Mouse (Mus musculus): ENCODE data around the gene Pmf1. TPM values are rescaled to one million over a fixed set of nuclear protein-coding genes. Genes with fewer than 3 reads are reported as not detected.
"Not testable (repeated sequence)": the region's sequence is repeated elsewhere in the genome, so short reads cannot be mapped to it uniquely, and the experiment has no call there.

Gene Pmf1
- polyA plus RNA-seq, 1 experiment: 73.6 TPM

DNA sequence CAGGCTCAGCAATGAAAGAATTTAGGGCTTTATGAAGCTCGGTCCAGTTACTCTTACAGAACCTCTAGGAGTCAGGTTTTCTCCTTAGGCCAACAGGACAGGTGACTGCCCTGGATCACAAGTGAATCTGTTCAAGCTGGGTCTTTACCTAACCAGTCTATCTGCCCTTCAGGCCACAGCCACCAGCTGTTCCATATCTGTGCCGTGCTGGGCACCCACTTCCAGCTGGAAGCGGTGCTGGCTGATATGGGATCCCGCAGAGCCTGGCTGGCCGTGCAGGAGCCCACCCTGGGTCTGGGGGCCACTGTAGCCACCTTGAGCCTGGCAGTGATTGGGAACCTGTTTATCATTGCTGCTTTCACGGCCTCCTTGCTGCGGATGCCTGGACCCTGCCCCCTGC is 42.6 kb downstream of the Pmf1 start:
- Histone ChIP-seq H3K4me1 (peaks cover 13% of the 10 kb centered on the region), H3K36me3 (replicated peaks; ENCODE audit: low read length) (peaks cover 14% of the 10 kb centered on the region), H3K9me3 (peaks cover 46% of the 10 kb centered on the region), H3K27me3 (replicated peaks) (peaks cover 41% of the 10 kb centered on the region)
- not testable (repeated sequence) for H3K4me3 ChIP-seq (replicated peaks)

DNA sequence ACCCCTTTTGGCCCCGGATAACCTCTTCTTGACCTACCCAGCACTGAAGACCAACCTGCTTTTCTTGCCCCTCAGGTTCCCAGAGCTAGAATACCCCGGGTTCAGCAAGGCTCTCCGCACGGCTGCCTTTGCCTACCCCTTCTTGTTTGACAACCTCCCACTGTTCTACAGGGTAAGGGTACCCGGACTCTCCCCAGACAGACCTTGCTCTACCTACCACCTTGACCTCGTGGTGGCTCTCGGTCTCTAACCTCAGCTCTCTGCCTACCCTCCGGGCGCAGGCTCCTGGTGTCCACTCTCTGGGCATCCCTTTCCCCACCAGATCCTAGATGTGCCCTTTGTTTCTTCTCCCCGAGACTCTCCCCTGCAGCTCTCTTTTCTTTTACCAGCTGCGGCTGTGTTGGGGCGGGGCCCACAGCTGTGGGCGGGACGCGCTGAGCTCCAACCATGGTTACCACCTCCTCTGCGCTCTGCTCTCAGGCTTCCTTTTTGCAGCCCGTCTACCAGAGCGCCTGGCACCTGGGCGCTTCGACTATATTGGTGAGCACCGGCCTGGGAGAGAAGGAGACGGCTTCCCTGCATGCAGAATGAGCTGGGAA is 43.2 kb downstream of the Pmf1 start:
- H3K36me3 ChIP-seq (replicated peaks; ENCODE audit: low read length): peaks cover 20% of the 10 kb centered on the region
- peaks cover 13% of the 10 kb centered on the region for H3K4me1 ChIP-seq
- H3K4me3 ChIP-seq (replicated peaks): not testable (repeated sequence)
- H3K9me3 ChIP-seq: peaks cover 41% of the 10 kb centered on the region
- peaks cover 41% of the 10 kb centered on the region for H3K27me3 ChIP-seq (replicated peaks)

DNA sequence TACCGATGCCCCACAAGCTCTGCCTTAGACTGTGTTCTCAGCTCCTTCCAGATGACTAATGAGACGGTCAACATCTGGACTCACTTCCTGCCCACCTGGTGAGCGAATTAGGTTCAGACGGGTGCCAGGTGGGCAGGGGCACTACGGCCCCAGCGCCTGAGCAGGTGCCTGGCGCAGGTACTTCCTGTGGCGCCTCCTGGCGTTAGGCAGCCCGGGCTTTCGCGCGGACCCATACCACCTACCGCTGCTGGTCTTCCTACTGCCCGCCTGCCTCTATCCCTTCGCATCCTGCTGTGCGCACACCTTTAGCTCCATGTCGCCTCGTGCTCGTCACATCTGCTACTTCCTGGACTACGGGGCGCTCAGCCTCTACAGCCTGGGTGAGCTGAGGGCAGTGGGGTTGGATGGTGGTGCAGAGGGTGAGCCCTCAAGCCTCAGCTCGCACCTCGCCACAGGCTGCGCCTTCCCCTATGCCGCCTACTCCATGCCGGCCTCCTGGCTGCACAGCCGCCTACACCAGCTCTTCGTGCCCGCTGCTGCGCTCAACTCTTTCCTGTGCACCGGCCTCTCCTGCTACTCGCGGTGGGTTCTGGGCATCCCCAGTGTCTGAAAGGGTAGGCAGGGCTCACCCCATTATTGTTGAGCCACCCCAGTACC is 44.3 kb downstream of the Pmf1 start:
- Histone ChIP-seq H3K9me3 (peaks cover 31% of the 10 kb centered on the region), H3K36me3 (replicated peaks; ENCODE audit: low read length) (peaks cover 31% of the 10 kb centered on the region), H3K4me1 (peaks cover 15% of the 10 kb centered on the region), H3K27me3 (replicated peaks) (peaks cover 35% of the 10 kb centered on the region), H3K4me3 (replicated peaks) (peak overlapping the region; percentile 62)
- TF ChIP-seq FLI1 (IDR thresholded peaks at IDR 0.05; ENCODE audit: low read length) (no peak), GATA1 (IDR thresholded peaks at IDR 0.05; ENCODE audit: borderline replicate concordance, low read length) (no peak)

DNA sequence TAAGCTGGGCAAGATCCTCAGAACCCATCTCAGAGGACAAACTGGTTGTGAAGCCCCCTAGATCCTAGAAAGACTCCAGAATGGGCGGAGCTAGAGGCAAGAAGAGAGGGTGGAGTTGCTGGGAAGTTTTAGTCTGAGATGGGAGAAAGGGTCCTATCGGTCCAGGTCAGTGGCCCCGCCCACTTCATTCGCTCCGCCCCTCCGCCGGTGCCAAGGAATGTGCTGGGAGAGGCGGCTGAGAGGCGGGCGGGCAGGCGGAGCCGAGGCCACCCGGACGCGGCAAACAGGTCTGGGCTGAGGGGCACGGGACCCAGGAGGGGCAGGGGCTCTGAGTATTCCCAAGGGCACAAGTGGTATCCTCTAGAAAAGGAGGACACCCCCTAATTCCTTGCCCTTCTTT is 45.8 kb downstream of the Pmf1 start, which contains the start of gene Paqr6:
Gene Paqr6, plus strand, starts transcription at position 248 of the 400 bp plus-strand sequence.
- Histone ChIP-seq H3K9me3 (peaks cover 16% of the 10 kb centered on the region), H3K27me3 (replicated peaks) (peaks cover 28% of the 10 kb centered on the region), H3K4me1 (peaks cover 20% of the 10 kb centered on the region), H3K36me3 (replicated peaks; ENCODE audit: low read length) (peaks cover 45% of the 10 kb centered on the region), H3K4me3 (replicated peaks) (no peak within 1 kb of the TSS)
- TF ChIP-seq FLI1 (IDR thresholded peaks at IDR 0.05; ENCODE audit: low read length): no peak
- no peak for TF ChIP-seq GATA1 (IDR thresholded peaks at IDR 0.05; ENCODE audit: borderline replicate concordance, low read length)

DNA sequence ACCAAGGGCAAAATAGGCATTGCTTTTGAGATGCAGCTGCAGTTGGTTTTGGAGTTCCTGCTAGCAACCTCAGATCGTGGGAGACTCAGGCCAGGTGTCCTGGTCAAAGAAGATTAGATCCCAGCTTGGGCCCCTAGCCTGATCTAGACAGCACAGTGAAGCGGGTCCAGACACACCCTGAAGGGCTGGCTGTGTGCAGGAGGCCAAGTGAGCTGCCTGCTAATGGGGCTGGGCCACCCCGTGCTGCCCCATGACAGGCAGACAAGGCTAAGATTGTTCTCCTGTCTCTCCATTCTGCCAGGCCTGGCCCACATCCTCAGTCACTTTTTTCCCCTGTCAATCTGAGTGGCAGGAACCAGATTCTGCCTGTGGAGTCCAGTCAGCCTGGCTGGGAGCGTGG is 46.4 kb downstream of the Pmf1 start:
- TF ChIP-seq GATA1 (IDR thresholded peaks at IDR 0.05; ENCODE audit: borderline replicate concordance, low read length): no peak
- no peak for TF ChIP-seq FLI1 (IDR thresholded peaks at IDR 0.05; ENCODE audit: low read length)
- peaks cover 9% of the 10 kb centered on the region for H3K9me3 ChIP-seq
- peaks cover 26% of the 10 kb centered on the region for H3K27me3 ChIP-seq (replicated peaks)
- H3K36me3 ChIP-seq (replicated peaks; ENCODE audit: low read length): peaks cover 52% of the 10 kb centered on the region
- no peak overlapping the region for H3K4me3 ChIP-seq (replicated peaks)
- H3K4me1 ChIP-seq: peaks cover 20% of the 10 kb centered on the region

DNA sequence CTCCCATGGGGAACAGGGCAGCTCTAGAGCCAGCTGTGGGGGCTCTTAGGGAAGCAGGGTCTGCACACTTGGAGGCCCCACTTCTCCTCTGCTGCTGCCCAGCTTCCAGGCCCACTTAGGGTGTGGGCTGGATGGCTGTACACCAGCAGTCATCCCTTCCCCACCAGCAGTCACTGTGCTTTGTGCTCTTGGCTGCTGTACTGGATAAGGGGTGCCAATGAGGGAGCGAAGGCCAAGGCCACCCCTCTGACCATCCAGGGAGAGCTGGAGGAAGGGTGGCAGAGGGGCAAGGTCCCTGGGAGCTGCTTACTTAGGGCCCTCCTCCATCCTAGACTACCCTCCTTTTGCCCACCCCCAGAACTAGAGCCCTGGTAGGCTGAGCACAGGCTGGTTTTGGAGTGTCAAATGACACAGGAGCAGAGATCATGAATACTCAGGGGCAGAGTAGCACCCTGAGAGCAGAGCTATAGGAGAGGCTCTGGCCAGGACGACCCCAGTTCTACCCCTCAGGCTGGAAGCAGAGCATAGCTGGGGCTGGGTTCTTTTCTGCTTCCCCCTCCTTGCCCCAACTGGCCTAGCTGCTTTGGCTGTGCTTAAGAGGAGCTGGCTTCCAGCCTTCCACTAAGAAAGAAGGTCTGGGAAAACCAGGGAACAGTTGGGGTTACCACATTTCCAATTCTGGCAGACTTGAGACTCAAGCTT is 48.4 kb downstream of the Pmf1 start:
- TF ChIP-seq GATA1 (IDR thresholded peaks at IDR 0.05; ENCODE audit: borderline replicate concordance, low read length): no peak
- TF ChIP-seq FLI1 (IDR thresholded peaks at IDR 0.05; ENCODE audit: low read length): no peak
- Histone ChIP-seq H3K9me3 (peaks cover 7% of the 10 kb centered on the region), H3K4me1 (peaks cover 25% of the 10 kb centered on the region), H3K27me3 (replicated peaks) (peaks cover 21% of the 10 kb centered on the region), H3K4me3 (replicated peaks) (no peak overlapping the region), H3K36me3 (replicated peaks; ENCODE audit: low read length) (peaks cover 70% of the 10 kb centered on the region)

DNA sequence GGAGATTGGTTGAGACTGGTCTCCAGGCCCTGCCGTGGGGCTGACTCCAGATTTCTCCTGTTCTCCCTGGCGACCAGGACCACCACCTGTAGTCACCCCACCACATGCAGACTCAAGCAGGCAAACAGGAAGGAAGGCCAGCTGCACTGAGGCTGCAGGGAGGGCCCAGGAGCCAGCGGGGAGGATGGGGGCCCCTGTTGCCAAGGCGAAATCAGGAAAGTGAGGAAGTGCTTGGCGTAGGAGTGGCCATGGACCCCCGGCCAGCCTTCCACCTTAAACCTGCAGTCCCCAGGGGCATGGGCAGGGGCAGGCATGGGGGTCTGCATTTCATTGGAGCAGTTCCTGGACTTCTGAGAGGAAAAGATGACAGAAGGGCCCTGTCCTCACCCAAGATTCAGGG is 49.0 kb downstream of the Pmf1 start:
- Histone ChIP-seq H3K4me1 (peaks cover 30% of the 10 kb centered on the region), H3K36me3 (replicated peaks; ENCODE audit: low read length) (peaks cover 77% of the 10 kb centered on the region), H3K4me3 (replicated peaks) (no peak overlapping the region), H3K9me3 (peaks cover 7% of the 10 kb centered on the region), H3K27me3 (replicated peaks) (peaks cover 19% of the 10 kb centered on the region)
- no peak for TF ChIP-seq GATA1 (IDR thresholded peaks at IDR 0.05; ENCODE audit: borderline replicate concordance, low read length)
- TF ChIP-seq FLI1 (IDR thresholded peaks at IDR 0.05; ENCODE audit: low read length): no peak

DNA sequence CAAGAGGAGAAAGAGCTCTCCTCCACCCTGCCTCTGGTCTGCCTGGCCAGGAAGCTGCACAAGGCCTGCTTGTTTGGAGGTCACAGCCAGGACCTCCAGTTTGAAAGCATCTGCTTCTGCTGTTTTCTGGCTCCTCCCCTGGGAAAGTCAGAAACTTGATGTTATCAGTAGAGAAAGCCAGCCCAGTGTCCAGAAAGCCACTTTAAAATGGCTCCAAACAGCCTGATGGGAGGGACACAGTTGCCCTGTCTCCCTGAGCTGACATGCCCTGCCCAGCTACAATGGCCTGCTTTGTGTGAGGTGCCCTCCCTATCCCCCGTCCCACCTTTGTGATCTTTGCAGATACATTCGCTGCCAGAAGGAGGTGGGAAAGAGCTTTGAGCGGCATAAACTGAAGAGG is 50.1 kb downstream of the Pmf1 start:
- peaks cover 35% of the 10 kb centered on the region for H3K4me1 ChIP-seq
- H3K4me3 ChIP-seq (replicated peaks): no peak overlapping the region
- H3K36me3 ChIP-seq (replicated peaks; ENCODE audit: low read length): peaks cover 88% of the 10 kb centered on the region
- H3K9me3 ChIP-seq: no peaks in the 10 kb centered on the region
- no peak for TF ChIP-seq FLI1 (IDR thresholded peaks at IDR 0.05; ENCODE audit: low read length)
- TF ChIP-seq GATA1 (IDR thresholded peaks at IDR 0.05; ENCODE audit: borderline replicate concordance, low read length): no peak
- H3K27me3 ChIP-seq (replicated peaks): peaks cover 9% of the 10 kb centered on the region

DNA sequence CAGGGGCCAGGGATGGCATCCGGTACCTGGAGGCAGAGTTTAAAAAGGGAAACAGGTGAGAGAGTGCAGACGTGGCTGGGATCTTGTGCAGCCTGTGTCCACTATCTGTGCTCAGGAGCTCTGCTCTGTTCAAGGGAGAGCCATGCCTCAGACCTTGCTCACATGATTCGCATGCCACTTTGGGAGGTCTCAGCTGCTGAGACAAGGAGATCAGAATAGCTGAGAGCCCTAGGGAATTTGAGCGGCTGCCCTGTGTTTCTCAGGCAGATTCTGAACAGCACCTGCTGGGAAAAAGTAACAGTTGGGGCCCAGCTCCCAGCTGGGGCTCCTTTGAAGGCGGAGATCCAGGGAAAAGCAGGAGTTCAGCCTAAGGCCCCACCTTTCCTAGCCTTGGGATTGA is 50.5 kb downstream of the Pmf1 start:
- Histone ChIP-seq H3K36me3 (replicated peaks; ENCODE audit: low read length) (peaks cover 92% of the 10 kb centered on the region), H3K4me1 (peaks cover 35% of the 10 kb centered on the region), H3K4me3 (replicated peaks) (no peak overlapping the region), H3K27me3 (replicated peaks) (peaks cover 5% of the 10 kb centered on the region), H3K9me3 (no peaks in the 10 kb centered on the region)
- TF ChIP-seq GATA1 (IDR thresholded peaks at IDR 0.05; ENCODE audit: borderline replicate concordance, low read length) (no peak), FLI1 (IDR thresholded peaks at IDR 0.05; ENCODE audit: low read length) (no peak)

Measured in megakaryocyte, embryonic 14.5 days (primary cell).